Mouse (Mus musculus): ENCODE measurements around the gene Akap3. TPM values are rescaled to one million over a fixed set of nuclear protein-coding genes. Genes with fewer than 3 reads are reported as not detected.

The Akap3 gene
- polyA plus RNA-seq (2015; fragmentation: Nextera tagmentation; extraction: Ambion mirVana) = not detected in 2 replicates

DNA sequence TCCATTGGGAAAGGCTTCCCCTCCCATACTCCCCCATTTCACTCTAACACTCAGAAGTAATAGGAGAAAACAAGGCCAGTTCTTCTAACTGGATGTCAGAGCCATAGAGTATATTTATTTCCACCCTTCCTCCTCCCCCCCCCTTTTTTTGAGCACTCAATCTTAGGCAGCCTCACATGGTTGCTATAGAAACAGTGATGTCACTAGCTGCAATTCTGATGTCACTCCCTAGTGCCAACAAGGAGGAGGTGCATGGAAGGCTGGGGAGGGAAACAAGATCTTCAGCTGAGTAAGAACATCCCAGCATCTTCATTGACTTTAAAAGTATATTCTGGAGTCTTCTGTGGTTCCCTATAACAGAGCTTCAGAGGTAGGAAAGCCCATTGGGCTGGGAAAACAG is at the start of gene Akap3:
Gene Akap3, plus strand, starts transcription at position 218 of the 400 bp plus-strand sequence.
- no peak for TF ChIP-seq CTCF (IDR thresholded peaks at IDR 0.05; ENCODE audit: low read depth)
- Histone ChIP-seq H3K36me3 (ENCODE audit: insufficient read depth, low read length) (no peaks in the 10 kb centered on the region), H3K9me3 (replicated peaks; ENCODE audit: low read length) (no peaks in the 10 kb centered on the region), H3K4me3 (replicated peaks; ENCODE audit: low read depth, low read length) (no peak within 1 kb of the TSS), H3K4me2 (ENCODE audit: low read length) (no peak within 1 kb of the TSS), H3K4me1 (replicated peaks; ENCODE audit: insufficient read depth, low read length) (peaks cover 4% of the 10 kb centered on the region), H3K27ac (no peak within 1 kb of the TSS), H3K9ac (ENCODE audit: low read depth, low read length) (no peak within 1 kb of the TSS), H3K27me3 (ENCODE audit: insufficient read depth, low read length) (no peaks in the 10 kb centered on the region)
- DNase-seq (ENCODE audit: low spot score) = no peak
- ATAC-seq (replicated peaks; ENCODE audit: low FRiP score, low read depth) = no peak

DNA sequence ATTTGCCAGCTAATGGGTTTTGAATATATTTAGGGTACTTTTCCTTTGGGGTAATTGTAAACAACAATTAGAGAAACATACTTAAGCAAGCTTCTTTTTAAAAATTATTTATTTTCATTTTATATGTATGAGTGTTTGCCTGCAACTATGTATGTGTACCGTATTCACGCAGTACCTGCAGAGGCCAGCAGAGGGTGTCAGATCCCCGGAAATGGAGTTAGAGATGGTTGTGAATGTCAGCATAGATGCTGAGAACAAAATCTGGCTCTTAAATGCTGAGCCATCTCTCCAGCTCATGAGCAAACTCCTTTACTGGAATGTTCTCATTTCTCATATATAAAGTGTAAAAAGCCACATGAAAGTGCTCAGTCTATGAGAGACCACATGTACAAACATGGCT is 46.1 kb upstream of the Akap3 start:
- Histone ChIP-seq H3K4me3 (replicated peaks; ENCODE audit: low read depth, low read length) (no peak overlapping the region), H3K4me2 (ENCODE audit: low read length) (no peak overlapping the region), H3K9ac (ENCODE audit: low read depth, low read length) (no peak overlapping the region), H3K4me1 (replicated peaks; ENCODE audit: insufficient read depth, low read length) (no peaks in the 10 kb centered on the region), H3K27me3 (ENCODE audit: insufficient read depth, low read length) (no peaks in the 10 kb centered on the region), H3K36me3 (ENCODE audit: insufficient read depth, low read length) (no peaks in the 10 kb centered on the region), H3K27ac (no peak overlapping the region), H3K9me3 (replicated peaks; ENCODE audit: low read length) (no peaks in the 10 kb centered on the region)
- ATAC-seq (replicated peaks; ENCODE audit: low FRiP score, low read depth) (no peak), DNase-seq (ENCODE audit: low spot score) (no peak)
- WGBS = 89% methylated on average over 3 of the region's 3 CpGs
- TF ChIP-seq CTCF (IDR thresholded peaks at IDR 0.05; ENCODE audit: low read depth) = peak; percentile 35; the same call in 1 of the 2 replicates

DNA sequence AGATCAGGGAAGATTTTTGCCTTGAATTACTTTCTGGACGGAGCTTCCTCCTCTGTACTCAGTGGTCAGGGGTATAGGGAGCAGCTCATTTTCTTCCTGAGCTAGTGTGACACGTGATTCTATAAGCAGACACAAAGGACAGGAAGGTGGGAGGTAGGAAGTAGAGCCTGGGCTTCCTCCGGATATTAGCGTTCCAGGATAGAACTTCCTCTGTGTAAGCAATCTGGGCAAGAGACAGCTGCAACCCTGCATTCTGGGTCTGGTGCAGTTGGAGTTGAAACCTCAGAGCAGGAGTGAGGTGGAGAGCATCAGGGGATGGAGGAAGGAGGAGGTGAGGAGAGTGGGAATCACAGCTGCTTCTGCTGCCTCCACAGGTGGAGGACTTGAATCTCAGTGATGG is 44.8 kb upstream of the Akap3 start:
- Histone ChIP-seq H3K4me3 (replicated peaks; ENCODE audit: low read depth, low read length) (no peak overlapping the region), H3K27me3 (ENCODE audit: insufficient read depth, low read length) (no peaks in the 10 kb centered on the region), H3K4me1 (replicated peaks; ENCODE audit: insufficient read depth, low read length) (no peaks in the 10 kb centered on the region), H3K9me3 (replicated peaks; ENCODE audit: low read length) (no peaks in the 10 kb centered on the region), H3K27ac (no peak overlapping the region), H3K9ac (ENCODE audit: low read depth, low read length) (no peak overlapping the region), H3K4me2 (ENCODE audit: low read length) (no peak overlapping the region), H3K36me3 (ENCODE audit: insufficient read depth, low read length) (no peaks in the 10 kb centered on the region)
- ATAC-seq (replicated peaks; ENCODE audit: low FRiP score, low read depth) (no peak), DNase-seq (ENCODE audit: low spot score) (peak; percentile 35)
- TF ChIP-seq CTCF (IDR thresholded peaks at IDR 0.05; ENCODE audit: low read depth) = no peak
- WGBS = 49% methylated on average over 4 of the region's 4 CpGs

DNA sequence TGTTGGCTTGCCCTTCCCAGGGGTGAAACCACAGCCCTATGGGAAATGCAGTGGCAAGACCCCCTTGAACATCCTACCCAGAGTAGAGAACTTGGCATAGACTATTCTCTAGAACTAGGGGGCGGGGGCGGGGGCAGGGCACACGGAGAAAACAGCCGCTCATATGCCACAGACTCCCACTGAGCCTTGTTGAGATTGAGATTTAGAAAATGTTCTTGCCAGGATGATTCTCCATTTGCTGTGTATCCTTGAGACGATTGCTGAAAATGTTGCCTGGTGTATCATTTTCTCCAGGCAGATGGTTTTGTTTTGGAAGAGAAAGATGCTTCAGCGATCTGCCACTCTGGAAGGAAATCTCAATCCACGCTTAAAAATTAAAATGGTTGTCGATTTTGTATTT is 44.3 kb upstream of the Akap3 start:
- Histone ChIP-seq H3K27ac (no peak overlapping the region), H3K9me3 (replicated peaks; ENCODE audit: low read length) (no peaks in the 10 kb centered on the region), H3K4me1 (replicated peaks; ENCODE audit: insufficient read depth, low read length) (no peaks in the 10 kb centered on the region), H3K4me2 (ENCODE audit: low read length) (no peak overlapping the region), H3K27me3 (ENCODE audit: insufficient read depth, low read length) (no peaks in the 10 kb centered on the region), H3K36me3 (ENCODE audit: insufficient read depth, low read length) (no peaks in the 10 kb centered on the region), H3K9ac (ENCODE audit: low read depth, low read length) (no peak overlapping the region), H3K4me3 (replicated peaks; ENCODE audit: low read depth, low read length) (no peak overlapping the region)
- TF ChIP-seq CTCF (IDR thresholded peaks at IDR 0.05; ENCODE audit: low read depth) = no peak
- WGBS = 89% methylated on average over 8 of the region's 8 CpGs
- ATAC-seq (replicated peaks; ENCODE audit: low FRiP score, low read depth) (no peak), DNase-seq (ENCODE audit: low spot score) (no peak)

DNA sequence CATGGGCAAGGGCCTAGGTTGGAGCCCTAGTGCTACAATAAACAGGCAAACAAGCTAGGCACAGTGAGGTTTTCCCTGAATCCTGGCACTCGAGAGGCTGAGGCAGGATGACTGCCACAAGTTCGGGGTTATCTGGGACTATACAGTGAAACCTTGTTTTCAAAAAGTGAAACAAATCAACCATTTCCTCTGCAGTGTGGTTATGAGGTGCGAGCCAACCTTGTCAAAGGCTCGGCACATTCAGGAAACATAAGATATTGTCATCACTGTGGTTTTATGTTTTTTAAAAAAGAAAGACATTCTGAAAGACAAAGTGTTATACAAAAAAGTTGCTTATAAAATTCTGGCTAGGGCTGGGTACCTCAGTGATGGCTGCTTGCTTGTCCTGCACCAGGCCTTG is 41.4 kb upstream of the Akap3 start:
- 78% methylated on average over 4 of the region's 4 CpGs for WGBS
- H3K9me3 ChIP-seq (replicated peaks; ENCODE audit: low read length) = no peaks in the 10 kb centered on the region
- ATAC-seq (replicated peaks; ENCODE audit: low FRiP score, low read depth) (no peak), DNase-seq (ENCODE audit: low spot score) (no peak)
- no peaks in the 10 kb centered on the region for H3K27me3 ChIP-seq (ENCODE audit: insufficient read depth, low read length)
- no peak overlapping the region for H3K27ac ChIP-seq
- no peak overlapping the region for H3K9ac ChIP-seq (ENCODE audit: low read depth, low read length)
- no peaks in the 10 kb centered on the region for H3K4me1 ChIP-seq (replicated peaks; ENCODE audit: insufficient read depth, low read length)
- H3K36me3 ChIP-seq (ENCODE audit: insufficient read depth, low read length) = no peaks in the 10 kb centered on the region
- no peak overlapping the region for H3K4me3 ChIP-seq (replicated peaks; ENCODE audit: low read depth, low read length)
- TF ChIP-seq CTCF (IDR thresholded peaks at IDR 0.05; ENCODE audit: low read depth) = no peak
- H3K4me2 ChIP-seq (ENCODE audit: low read length) = no peak overlapping the region

DNA sequence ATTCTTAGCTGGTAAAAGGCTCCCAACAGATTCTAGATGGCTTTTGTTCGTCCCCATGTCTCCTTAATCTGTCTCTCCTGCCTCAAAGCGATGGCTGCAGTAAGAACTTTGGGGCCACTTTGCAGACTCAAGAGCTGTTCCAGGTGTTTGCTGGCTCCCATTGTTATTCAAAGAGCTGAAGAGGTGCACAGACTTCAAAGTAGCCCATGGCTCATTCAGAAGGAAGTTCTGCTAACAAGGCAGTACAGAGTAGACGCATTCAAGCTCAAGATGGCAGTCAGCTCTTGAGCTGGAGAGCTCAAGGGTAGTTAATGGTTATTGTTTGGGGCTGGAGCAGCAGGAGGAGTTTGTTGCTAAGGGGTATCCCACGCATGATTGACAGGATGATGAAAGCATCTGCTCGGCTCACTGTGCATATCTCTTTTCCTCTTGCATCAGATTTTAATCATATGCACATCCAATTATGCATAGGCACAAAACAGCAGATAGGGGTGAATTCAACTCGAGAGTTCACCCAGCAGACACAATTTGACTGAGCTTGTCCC is 37.6 kb upstream of the Akap3 start:
- Histone ChIP-seq H3K27me3 (ENCODE audit: insufficient read depth, low read length) (no peaks in the 10 kb centered on the region), H3K4me2 (ENCODE audit: low read length) (no peak overlapping the region), H3K9ac (ENCODE audit: low read depth, low read length) (no peak overlapping the region), H3K9me3 (replicated peaks; ENCODE audit: low read length) (no peaks in the 10 kb centered on the region), H3K4me3 (replicated peaks; ENCODE audit: low read depth, low read length) (no peak overlapping the region), H3K36me3 (ENCODE audit: insufficient read depth, low read length) (no peaks in the 10 kb centered on the region), H3K27ac (no peak overlapping the region), H3K4me1 (replicated peaks; ENCODE audit: insufficient read depth, low read length) (no peaks in the 10 kb centered on the region)
- ATAC-seq (replicated peaks; ENCODE audit: low FRiP score, low read depth) (no peak), DNase-seq (ENCODE audit: low spot score) (no peak)
- TF ChIP-seq CTCF (IDR thresholded peaks at IDR 0.05; ENCODE audit: low read depth) = no peak
- 59% methylated on average over 6 of the region's 6 CpGs for WGBS

DNA sequence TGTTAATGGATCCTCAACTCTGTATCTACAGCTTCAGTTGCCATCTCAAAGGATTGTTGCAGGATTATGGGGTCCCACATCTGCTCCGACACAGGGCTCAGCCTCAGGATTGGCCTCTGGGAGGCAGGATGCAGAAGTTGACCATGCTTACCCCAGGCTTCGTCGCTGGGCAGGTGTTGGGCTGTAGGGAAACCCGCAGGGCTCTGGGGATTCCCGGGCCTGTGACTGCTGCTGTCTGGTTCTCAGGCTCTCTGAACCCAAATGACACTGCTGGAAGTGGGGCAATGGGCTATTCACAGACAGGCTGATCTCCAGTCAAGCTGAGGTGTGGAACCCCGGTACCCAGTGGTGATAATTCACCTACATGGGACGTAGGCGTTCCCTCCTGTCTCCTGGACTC is 36.6 kb upstream of the Akap3 start:
- Histone ChIP-seq H3K36me3 (ENCODE audit: insufficient read depth, low read length) (0 out of 2 replicates have a peak, but pooled peaks cover 4% of the 10 kb centered on the region), H3K4me1 (replicated peaks; ENCODE audit: insufficient read depth, low read length) (no peaks in the 10 kb centered on the region), H3K4me2 (ENCODE audit: low read length) (no peak overlapping the region), H3K9ac (ENCODE audit: low read depth, low read length) (no peak overlapping the region), H3K9me3 (replicated peaks; ENCODE audit: low read length) (no peaks in the 10 kb centered on the region), H3K27ac (no peak overlapping the region), H3K4me3 (replicated peaks; ENCODE audit: low read depth, low read length) (no peak overlapping the region), H3K27me3 (ENCODE audit: insufficient read depth, low read length) (no peaks in the 10 kb centered on the region)
- no peak for TF ChIP-seq CTCF (IDR thresholded peaks at IDR 0.05; ENCODE audit: low read depth)
- DNase-seq (ENCODE audit: low spot score) (no peak), ATAC-seq (replicated peaks; ENCODE audit: low FRiP score, low read depth) (no peak)
- WGBS = 75% methylated on average over 8 of the region's 8 CpGs
